Mouse (Mus musculus) heart, embryonic 10.5 days (tissue): ENCODE data around the gene 4933406M09Rik. TPM values are rescaled to one million over a fixed set of nuclear protein-coding genes. Genes with fewer than 3 reads are reported as not detected.

Experiments used
- DNase-seq: peaks from one replicate; pipeline ENCODE4 v3.0.0-alpha.2; 2017; ENCODE audit warnings: low spot score
- H3K27ac ChIP-seq: fragments of 300-500 bp; sonication (generic); 2 replicates; pipeline ENCODE4 v1.5.1; 2016; ENCODE audit warnings: mild to moderate bottlenecking
- H3K27me3 ChIP-seq: fragments of 300-500 bp; sonication (generic); 2 replicates; pipeline ENCODE4 v1.6.1; 2016; ENCODE audit warnings: mild to moderate bottlenecking; ENCODE audit not compliant: poor library complexity, insufficient read depth, severe bottlenecking
- H3K36me3 ChIP-seq: fragments of 300-500 bp; sonication (generic); 2 replicates; pipeline ENCODE4 v1.6.1; 2016; ENCODE audit warnings: mild to moderate bottlenecking, moderate library complexity
- H3K4me1 ChIP-seq: fragments of 300-500 bp; sonication (generic); 2 replicates; pipeline ENCODE4 v1.6.1; 2016; ENCODE audit warnings: mild to moderate bottlenecking
- H3K4me3 ChIP-seq: fragments of 300-500 bp; sonication (generic); 2 replicates; pipeline ENCODE4 v1.5.1; 2016; ENCODE audit warnings: mild to moderate bottlenecking, moderate library complexity
- H3K9me3 ChIP-seq: fragments of 300-500 bp; sonication (generic); 2 replicates; pipeline ENCODE4 v1.6.1; 2016; ENCODE audit warnings: mild to moderate bottlenecking, moderate library complexity
- WGBS: fragments of 180-500 bp; shearing (Covaris S2); methylation state at CpG from one replicate; pipeline ENCODE4 v1.1.7; 2016; 5-methylcytosine and 5-hydroxymethylcytosine counted together
- polyA plus RNA-seq: library from polyadenylated mRNA; unstranded; fragments of >200 nt; fragmentation: Nextera tagmentation; extraction: Ambion mirVana; gene quantifications from 2 replicates; pipeline ENCODE4 v1.2.1, GENCODE M21; 2016

Gene 4933406M09Rik
- polyA plus RNA-seq, 1 experiment from 2014 or later, result not detected

GRCm38 (mm10) chr1:134353326-134353725 is 32.4 kb upstream of the 4933406M09Rik start:
- no peaks in the 10 kb centered on the region for H3K9me3 ChIP-seq
- DNase-seq, result no peak
- H3K27ac ChIP-seq, result no peak overlapping the region
- no peaks in the 10 kb centered on the region for H3K27me3 ChIP-seq
- peaks cover 85% of the 10 kb centered on the region for H3K36me3 ChIP-seq
- no peaks in the 10 kb centered on the region for H3K4me1 ChIP-seq
- H3K4me3 ChIP-seq, result no peak overlapping the region
- 91% methylated on average over 2 of the region's 2 CpGs for WGBS

GRCm38 (mm10) chr1:134357461-134357860 is 28.3 kb upstream of the 4933406M09Rik start:
- Histone ChIP-seq H3K4me1 (peaks cover 8% of the 10 kb centered on the region; the same call in 1 of the 2 replicates), H3K9me3 (no peaks in the 10 kb centered on the region), H3K36me3 (peaks cover 66% of the 10 kb centered on the region), H3K4me3 (no peak overlapping the region), H3K27me3 (no peaks in the 10 kb centered on the region), H3K27ac (no peak overlapping the region)
- DNase-seq, result no peak
- WGBS, result 75% methylated on average over 4 of the region's 4 CpGs

GRCm38 (mm10) chr1:134360656-134361055 is 25.1 kb upstream of the 4933406M09Rik start:
- Histone ChIP-seq H3K4me1 (peaks cover 10% of the 10 kb centered on the region; the same call in 1 of the 2 replicates), H3K36me3 (peaks cover 35% of the 10 kb centered on the region), H3K4me3 (peak overlapping the region; percentile 92), H3K27ac (no peak overlapping the region), H3K27me3 (no peaks in the 10 kb centered on the region), H3K9me3 (no peaks in the 10 kb centered on the region)
- 76% methylated on average over 7 of the region's 7 CpGs for WGBS
- DNase-seq, result no peak

DNA sequence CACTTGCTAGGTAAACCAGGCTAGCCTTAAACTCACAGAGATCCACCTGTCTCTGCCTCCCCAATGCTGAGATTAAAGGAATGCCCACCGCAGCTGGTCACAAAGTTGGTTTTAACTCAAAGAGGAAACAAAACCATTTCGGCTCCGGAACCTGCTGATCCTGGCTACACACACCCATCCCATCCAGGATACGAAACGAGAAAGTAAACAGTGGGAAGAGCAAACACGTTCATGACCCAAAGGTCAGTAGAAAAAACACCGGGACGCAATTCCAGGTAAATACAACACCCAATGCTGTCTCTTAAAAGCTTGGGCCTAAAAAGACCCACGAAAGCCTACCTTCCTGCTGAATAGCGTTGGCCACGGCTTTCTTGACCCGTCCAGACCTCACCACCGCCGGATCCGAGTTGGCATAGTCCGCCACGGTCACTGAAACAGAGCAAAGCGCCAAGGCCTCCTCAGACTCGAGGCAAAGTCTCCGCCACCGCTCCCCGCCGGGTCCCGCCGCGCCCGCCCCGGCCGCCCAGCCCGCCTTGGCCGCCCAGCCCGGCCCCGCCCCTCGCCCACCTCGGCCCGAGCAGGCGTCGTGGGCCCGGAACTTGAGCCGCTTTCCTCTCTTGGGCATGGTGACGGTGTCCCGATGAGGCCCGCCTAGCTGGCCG is 24.4 kb upstream of the 4933406M09Rik start:
- 2% methylated on average over 44 of the region's 44 CpGs for WGBS

GRCm38 (mm10) chr1:134361857-134362212 is 23.9 kb upstream of the 4933406M09Rik start, which contains the start of gene Tmem183a:
Gene Tmem183a (minus strand): TSS chr1:134361979.
- peak; percentile 97 for DNase-seq
- Histone ChIP-seq H3K27me3 (no peaks in the 10 kb centered on the region), H3K9me3 (no peaks in the 10 kb centered on the region), H3K27ac (peak within 1 kb of the TSS; percentile 95), H3K4me3 (peak within 1 kb of the TSS; percentile 92), H3K4me1 (peaks cover 10% of the 10 kb centered on the region; the same call in 1 of the 2 replicates), H3K36me3 (peaks cover 27% of the 10 kb centered on the region)
- under 1% methylated on average over 38 of the region's 38 CpGs for WGBS

More for the DNA sequence above, 24.4 kb upstream of the 4933406M09Rik start:
- H3K27me3 ChIP-seq, result no peaks in the 10 kb centered on the region
- H3K36me3 ChIP-seq, result peaks cover 28% of the 10 kb centered on the region
- DNase-seq, result no peak
- peak overlapping the region; percentile 95 for H3K27ac ChIP-seq
- H3K4me3 ChIP-seq, result peak overlapping the region; percentile 92
- H3K9me3 ChIP-seq, result no peaks in the 10 kb centered on the region
- H3K4me1 ChIP-seq, result peaks cover 10% of the 10 kb centered on the region; the same call in 1 of the 2 replicates

GRCm38 (mm10) chr1:134363194-134363593 is 22.5 kb upstream of the 4933406M09Rik start:
- no peaks in the 10 kb centered on the region for H3K27me3 ChIP-seq
- H3K4me3 ChIP-seq, result no peak overlapping the region
- H3K27ac ChIP-seq, result no peak overlapping the region
- 78% methylated on average over 4 of the region's 4 CpGs for WGBS
- DNase-seq, result no peak
- peaks cover 18% of the 10 kb centered on the region for H3K36me3 ChIP-seq
- H3K4me1 ChIP-seq, result peaks cover 10% of the 10 kb centered on the region; the same call in 1 of the 2 replicates
- H3K9me3 ChIP-seq, result no peaks in the 10 kb centered on the region

GRCm38 (mm10) chr1:134365491-134365890 is 20.2 kb upstream of the 4933406M09Rik start:
- Histone ChIP-seq H3K4me3 (no peak overlapping the region), H3K9me3 (0 out of 2 replicates have a peak, but pooled peaks cover 5% of the 10 kb centered on the region), H3K4me1 (peaks cover 10% of the 10 kb centered on the region; the same call in 1 of the 2 replicates), H3K27ac (no peak overlapping the region), H3K36me3 (no peaks in the 10 kb centered on the region), H3K27me3 (no peaks in the 10 kb centered on the region)
- DNase-seq, result no peak
- WGBS, result 61% methylated on average over 5 of the region's 5 CpGs

DNA sequence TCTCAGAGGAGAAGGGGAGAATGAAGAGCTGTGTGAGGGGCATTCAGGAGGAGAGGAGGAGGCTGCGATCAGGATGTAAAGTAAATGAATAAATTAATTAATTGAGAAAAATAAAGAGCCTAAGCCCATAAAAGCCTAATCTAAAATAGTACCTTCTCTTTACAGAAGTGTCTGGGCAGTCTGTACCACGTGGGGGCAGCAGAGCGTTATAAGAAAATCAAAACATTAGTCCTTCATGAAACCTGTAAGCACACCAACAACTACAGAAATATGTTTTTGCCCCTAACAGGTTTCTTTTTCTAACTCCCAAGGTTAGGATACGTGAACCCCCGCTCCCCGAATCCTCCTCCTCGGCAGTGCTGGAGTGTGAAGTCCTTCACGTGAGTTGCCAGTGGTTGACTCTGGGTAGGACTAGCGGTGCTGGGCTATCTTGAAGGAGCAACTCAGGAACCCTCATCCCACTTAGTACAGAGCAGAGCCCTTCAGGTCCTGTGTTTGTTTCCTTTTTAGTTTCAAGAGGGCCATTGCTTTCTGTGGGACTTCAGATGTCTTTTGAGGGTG is 16.9 kb upstream of the 4933406M09Rik start:
- no peak overlapping the region for H3K4me3 ChIP-seq
- no peaks in the 10 kb centered on the region for H3K36me3 ChIP-seq
- no peaks in the 10 kb centered on the region for H3K4me1 ChIP-seq
- no peaks in the 10 kb centered on the region for H3K27me3 ChIP-seq
- no peak for DNase-seq
- H3K27ac ChIP-seq, result no peak overlapping the region
- 56% methylated on average over 9 of the region's 9 CpGs for WGBS
- 0 out of 2 replicates have a peak, but pooled peaks cover 5% of the 10 kb centered on the region for H3K9me3 ChIP-seq

GRCm38 (mm10) chr1:134374124-134374523 is 11.6 kb upstream of the 4933406M09Rik start:
- no peak overlapping the region for H3K27ac ChIP-seq
- DNase-seq, result no peak
- no peaks in the 10 kb centered on the region for H3K4me1 ChIP-seq
- H3K27me3 ChIP-seq, result peaks cover 2% of the 10 kb centered on the region; the same call in 1 of the 2 replicates
- no peaks in the 10 kb centered on the region for H3K36me3 ChIP-seq
- no peak overlapping the region for H3K4me3 ChIP-seq
- WGBS, result 66% methylated on average over 2 of the region's 2 CpGs
- H3K9me3 ChIP-seq, result 0 out of 2 replicates have a peak, but pooled peaks cover 5% of the 10 kb centered on the region

DNA sequence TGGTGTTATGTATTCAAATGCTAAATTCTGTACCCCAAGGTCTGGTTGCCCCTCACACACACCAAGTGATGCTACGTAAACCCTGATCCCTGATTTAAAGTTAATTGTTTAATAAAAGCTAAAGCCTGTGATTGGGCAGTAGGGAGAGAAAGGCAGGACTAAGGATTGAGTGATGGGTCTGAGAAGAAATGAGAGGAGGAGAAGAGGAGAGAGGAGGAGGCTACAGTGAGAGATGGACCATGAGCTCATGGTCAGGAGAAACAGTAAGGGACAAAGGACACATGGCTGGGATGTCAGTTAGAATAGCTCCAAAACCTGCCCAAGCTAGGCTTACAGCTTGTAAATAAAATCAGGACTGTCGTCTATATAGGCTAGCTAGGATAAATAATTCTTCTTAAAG is 4.7 kb upstream of the 4933406M09Rik start:
- peaks cover 2% of the 10 kb centered on the region; the same call in 1 of the 2 replicates for H3K27me3 ChIP-seq
- H3K4me1 ChIP-seq, result peaks cover 5% of the 10 kb centered on the region
- WGBS, result 89% methylated on average over 2 of the region's 2 CpGs
- no peak for DNase-seq
- H3K9me3 ChIP-seq, result no peaks in the 10 kb centered on the region
- no peaks in the 10 kb centered on the region for H3K36me3 ChIP-seq
- no peak overlapping the region for H3K27ac ChIP-seq
- peak overlapping the region; percentile 57; the same call in 1 of the 2 replicates for H3K4me3 ChIP-seq

DNA sequence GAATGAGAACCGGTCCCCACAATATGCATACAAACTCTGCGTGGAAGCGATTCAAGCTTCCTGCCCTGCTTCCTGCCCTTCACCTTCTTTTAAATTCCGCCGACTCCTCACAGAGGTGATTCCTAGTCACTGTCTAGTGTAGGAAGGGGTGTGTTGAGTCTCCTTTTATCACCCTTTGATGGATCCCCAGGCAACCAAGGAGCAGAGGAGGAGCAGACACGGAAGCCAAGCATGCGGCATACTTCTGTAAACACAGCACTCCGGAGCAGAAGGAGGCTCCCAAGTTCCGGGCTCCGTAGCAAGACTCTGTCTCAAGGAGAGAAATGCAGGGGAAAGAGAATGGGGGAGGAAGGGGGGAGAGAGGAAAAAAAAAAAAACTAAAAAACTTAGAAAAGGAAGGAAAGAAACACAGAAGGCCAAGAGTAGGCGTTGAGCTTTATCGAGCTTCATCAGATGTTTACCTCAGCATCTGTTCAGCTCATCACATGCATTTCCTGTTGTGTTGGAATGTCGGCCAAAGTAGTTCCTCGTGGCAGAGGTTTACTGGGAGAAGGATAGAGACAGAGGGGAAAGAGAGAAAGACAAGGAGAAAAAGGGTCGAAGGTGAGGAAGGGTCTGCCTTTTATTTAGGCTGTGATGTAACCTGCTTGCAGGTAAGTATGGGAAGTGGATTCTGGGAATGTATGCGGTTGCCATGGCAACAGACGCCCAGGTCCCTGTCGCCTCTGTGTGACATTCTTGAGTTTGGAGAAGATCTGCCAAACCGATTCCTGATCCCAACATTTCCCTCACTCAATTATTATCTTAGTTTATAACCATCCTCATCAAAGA is 3.7 kb upstream of the 4933406M09Rik start:
- Histone ChIP-seq H3K9me3 (no peaks in the 10 kb centered on the region), H3K27ac (peak overlapping the region; percentile 76), H3K4me1 (peaks cover 5% of the 10 kb centered on the region), H3K36me3 (no peaks in the 10 kb centered on the region), H3K4me3 (peak overlapping the region; percentile 57), H3K27me3 (no peaks in the 10 kb centered on the region)
- 7% methylated on average over 19 of the region's 19 CpGs for WGBS
- DNase-seq, result no peak

- H3K4me1 ChIP-seq, result peaks cover 5% of the 10 kb centered on the region
- H3K4me3 ChIP-seq, result no peak overlapping the region
- 0 out of 2 replicates have a peak, but pooled peaks cover 16% of the 10 kb centered on the region for H3K27me3 ChIP-seq
- DNase-seq, result no peak
- no peaks in the 10 kb centered on the region for H3K36me3 ChIP-seq
- H3K27ac ChIP-seq, result no peak overlapping the region
- 75% methylated on average over 4 of the region's 4 CpGs for WGBS
- H3K9me3 ChIP-seq, result no peaks in the 10 kb centered on the region
These were observed 1.2 kb upstream of the 4933406M09Rik start for GRCm38 (mm10) chr1:134384581-134384980.
